8 mouse cellular contexts compared by ENCODE assay signal in genomic region chr14:31641506-31642155, GRCm38 (mm10). TPM values are rescaled to one million over a fixed set of nuclear protein-coding genes. Genes with fewer than 3 reads are reported as not detected.
DNase-seq lines count a peak whose midpoint lies in the region; ATAC-seq and TF ChIP-seq lines count a peak whose summit lies in the region.

No protein-coding gene starts in this region.

- no peak for DNase-seq in layer of hippocampus, adult 2 months (ENCODE audit: low spot score in 2 of 2)
- no peak for DNase-seq in layer of hippocampus, postnatal 36 days
- DNase-seq in forebrain, embryonic 10.5 days (ENCODE audit: extremely low spot score, low spot score), result no peak
- no peak for DNase-seq in right cerebral cortex, adult 2 months (ENCODE audit: low spot score in 2 of 2)
- DNase-seq in gastrocnemius, postnatal 4 days (ENCODE audit: low spot score in 2 of 2), result no peak

- H3K4me3 ChIP-seq in layer of hippocampus, adult 2 months, result peak overlapping the region; percentile 71
- peak overlapping the region; percentile 77 for H3K4me3 ChIP-seq in forebrain, embryonic 10.5 days
- H3K4me3 ChIP-seq in kidney, embryonic 16.5 days (ENCODE audit: low read length), result peak overlapping the region; percentile 74
- H3K4me3 ChIP-seq in myocyte, result peak overlapping the region; percentile 57

- H3K79me2 ChIP-seq in myocyte (ENCODE audit: control insufficient read depth, insufficient read depth), result peaks cover 10% of the 10 kb centered on the region

- peak; percentile 21; the same call in 1 of the 2 replicates for ATAC-seq in kidney, embryonic 16.5 days (ENCODE audit: low FRiP score, low TSS enrichment)
- ATAC-seq in monocyte, adult 5-6 weeks (replicated peaks; ENCODE audit: insufficient number of reproducible peaks, low FRiP score, low TSS enrichment, poor library complexity, severe bottlenecking), result no peak

- WGBS in forebrain, embryonic 10.5 days, result 76% methylated on average over 9 of the region's 9 CpGs
- WGBS in kidney, embryonic 16.5 days, result 63% methylated on average over 9 of the region's 9 CpGs

- H3K9me3 ChIP-seq in forebrain, embryonic 10.5 days, result no peaks in the 10 kb centered on the region
- no peaks in the 10 kb centered on the region for H3K9me3 ChIP-seq in kidney, embryonic 16.5 days (ENCODE audit: low read length)

- peaks cover 17% of the 10 kb centered on the region for H3K4me1 ChIP-seq in forebrain, embryonic 10.5 days
- peaks cover 11% of the 10 kb centered on the region for H3K4me1 ChIP-seq in kidney, embryonic 16.5 days (ENCODE audit: insufficient read depth, low read length)

- no peak for TF ChIP-seq POLR2A in myocyte (IDR thresholded peaks at IDR 0.05; ENCODE audit: insufficient read length, low read depth)

- H3K27me3 ChIP-seq in forebrain, embryonic 10.5 days (ENCODE audit: poor library complexity, severe bottlenecking), result no peaks in the 10 kb centered on the region
- H3K27me3 ChIP-seq in kidney, embryonic 16.5 days (ENCODE audit: insufficient read depth, low read length), result no peaks in the 10 kb centered on the region
- H3K27me3 ChIP-seq in myocyte (ENCODE audit: control insufficient read depth, insufficient read depth, insufficient read length), result no peaks in the 10 kb centered on the region

- TF ChIP-seq CTCF in layer of hippocampus, adult 2 months (conservative IDR thresholded peaks at IDR 0.05), result no peak

- peak overlapping the region; percentile 60 for H3K4me2 ChIP-seq in kidney, embryonic 16.5 days (replicated peaks; ENCODE audit: low read depth, low read length)
- H3K4me2 ChIP-seq in myocyte (ENCODE audit: low read depth), result peak overlapping the region; percentile 98

- peak overlapping the region; percentile 67 for H3K9ac ChIP-seq in kidney, embryonic 16.5 days (replicated peaks; ENCODE audit: low read length)

- H3ac ChIP-seq in myocyte (ENCODE audit: control insufficient read depth, insufficient read length), result peak overlapping the region; percentile 8

- H3K36me3 ChIP-seq in forebrain, embryonic 10.5 days (replicated peaks), result no peaks in the 10 kb centered on the region
- H3K36me3 ChIP-seq in kidney, embryonic 16.5 days (ENCODE audit: insufficient read depth, low read length), result no peaks in the 10 kb centered on the region; the same call in 1 of the 2 replicates
- no peaks in the 10 kb centered on the region for H3K36me3 ChIP-seq in myocyte (ENCODE audit: control insufficient read depth, insufficient read depth)

- H3K27ac ChIP-seq in layer of hippocampus, adult 2 months, result peak overlapping the region; percentile 87
- H3K27ac ChIP-seq in forebrain, embryonic 10.5 days, result peak overlapping the region; percentile 90
- peak overlapping the region; percentile 94 for H3K27ac ChIP-seq in kidney, embryonic 16.5 days (ENCODE audit: low read length)

TF ChIP-seq in myocyte, 11 proteins besides CTCF, POLR2A, EP300 and RAD21:
- no peak for TF ChIP-seq TCF3 (IDR thresholded peaks at IDR 0.05; ENCODE audit: insufficient read length, low read depth)
- TF ChIP-seq POLR2AphosphoS2 (IDR thresholded peaks at IDR 0.05; ENCODE audit: insufficient read length, low read depth), result no peak
- TF ChIP-seq MYOG (IDR thresholded peaks at IDR 0.05; ENCODE audit: control insufficient read depth in 1 of 3, insufficient read depth in 1 of 3, insufficient read length in 2 of 3, low read depth in 2 of 3), result no peak
- TF ChIP-seq SRF (IDR thresholded peaks at IDR 0.05; ENCODE audit: control insufficient read depth, insufficient read length, low read depth), result no peak
- TF ChIP-seq E2F4 (IDR thresholded peaks at IDR 0.05; ENCODE audit: insufficient read depth), result no peak
- TF ChIP-seq USF1 (IDR thresholded peaks at IDR 0.05; ENCODE audit: low read depth), result no peak
- TF ChIP-seq REST (IDR thresholded peaks at IDR 0.05; ENCODE audit: insufficient read depth, insufficient read length), result no peak
- no peak for TF ChIP-seq CEBPB (IDR thresholded peaks at IDR 0.05; ENCODE audit: insufficient read depth, poor library complexity, severe bottlenecking)
- no peak for TF ChIP-seq MYOD1 (IDR thresholded peaks at IDR 0.05; ENCODE audit: control insufficient read depth in 1 of 3, insufficient read length in 2 of 3, low read depth in 2 of 3)
- TF ChIP-seq TCF12 (IDR thresholded peaks at IDR 0.05; ENCODE audit: insufficient read depth, poor library complexity, severe bottlenecking), result no peak
TF ChIP-seq in myocyte: peak in this region for 0.

RNA-seq across cellular contexts. Expression of gene Hacl1, which starts 0.5 kb away (rescaled TPM):
- 1 to 10 TPM; 7.0 to 9.4 TPM for total RNA-seq in layer of hippocampus, adult 2 months (2021)
- total RNA-seq in layer of hippocampus, postnatal 36 days (2021), result 1 to 10 TPM; 6.6 to 9.8 TPM
- polyA plus RNA-seq in forebrain, embryonic 10.5 days (2016; fragmentation: Nextera tagmentation; extraction: Ambion mirVana), result 6.0 and 7.1 TPM in 2 replicates
- 27.0 and 39.3 TPM in 2 replicates for polyA plus RNA-seq in kidney, embryonic 16.5 days (2015; fragmentation: Nextera tagmentation; extraction: Ambion mirVana)
- polyA plus RNA-seq in myocyte (2012; fragmentation: generic; extraction: Trizol), result 6.0 TPM
- total RNA-seq in monocyte, adult 5-6 weeks (2017), result 10.1 to 31.8 TPM (median 11.9 TPM) in 3 replicates
- total RNA-seq in gastrocnemius, postnatal 4 days (2021), result 10 to 100 TPM; 15.0 to 15.4 TPM

RNA-seq across cellular contexts. Expression of gene Btd, which starts 0.8 kb away (rescaled TPM):
- total RNA-seq in layer of hippocampus, adult 2 months (2021), result 1 to 10 TPM; 9.6 TPM
- 10 to 100 TPM in 1 of 2 experiments, 1 to 10 TPM in 1; 9.5 to 10.9 TPM for total RNA-seq in layer of hippocampus, postnatal 36 days (2021)
- 11.8 and 13.0 TPM in 2 replicates for polyA plus RNA-seq in forebrain, embryonic 10.5 days (2016; fragmentation: Nextera tagmentation; extraction: Ambion mirVana)
- 46.6 and 50.3 TPM in 2 replicates for polyA plus RNA-seq in kidney, embryonic 16.5 days (2015; fragmentation: Nextera tagmentation; extraction: Ambion mirVana)
- 14.7 TPM for polyA plus RNA-seq in myocyte (2012; fragmentation: generic; extraction: Trizol)
- 2.1 to 9.9 TPM (median 9.9 TPM) in 3 replicates for total RNA-seq in monocyte, adult 5-6 weeks (2017)
- 10 to 100 TPM; 16.9 to 19.1 TPM for total RNA-seq in gastrocnemius, postnatal 4 days (2021)

RNA-seq across cellular contexts. Expression of gene Gm49387, which starts 1.0 kb away (rescaled TPM):
- total RNA-seq in layer of hippocampus, adult 2 months (2021), result under 1 TPM in 1 of 2 experiments, not detected in 1; 0.95 TPM
- not detected for total RNA-seq in layer of hippocampus, postnatal 36 days (2021)
- polyA plus RNA-seq in forebrain, embryonic 10.5 days (2016; fragmentation: Nextera tagmentation; extraction: Ambion mirVana), result 0.10 and 1.5 TPM in 2 replicates
- polyA plus RNA-seq in kidney, embryonic 16.5 days (2015; fragmentation: Nextera tagmentation; extraction: Ambion mirVana), result 7.3 and 8.0 TPM in 2 replicates
- not detected for polyA plus RNA-seq in myocyte (2012; fragmentation: generic; extraction: Trizol)
- total RNA-seq in monocyte, adult 5-6 weeks (2017), result not detected in 3 replicates
- not detected for total RNA-seq in gastrocnemius, postnatal 4 days (2021)

RNA-seq across cellular contexts. Expression of gene Colq, which starts 50.5 kb away (rescaled TPM):
- under 1 TPM in 1 of 2 experiments, not detected in 1; 0.41 TPM for total RNA-seq in layer of hippocampus, adult 2 months (2021)
- under 1 TPM; 0.15 to 0.35 TPM for total RNA-seq in layer of hippocampus, postnatal 36 days (2021)
- 0.16 and 0.22 TPM in 2 replicates for polyA plus RNA-seq in forebrain, embryonic 10.5 days (2016; fragmentation: Nextera tagmentation; extraction: Ambion mirVana)
- 2.8 and 3.2 TPM in 2 replicates for polyA plus RNA-seq in kidney, embryonic 16.5 days (2015; fragmentation: Nextera tagmentation; extraction: Ambion mirVana)
- polyA plus RNA-seq in myocyte (2012; fragmentation: generic; extraction: Trizol), result 3.0 TPM
- total RNA-seq in monocyte, adult 5-6 weeks (2017), result 0.19 to 1.0 TPM in 2 of 3 replicates, not detected in the other
- total RNA-seq in gastrocnemius, postnatal 4 days (2021), result 10 to 100 TPM; 10.4 to 15.2 TPM
